ENCODE assay signal across 8 mouse cellular contexts in the genomic region with DNA sequence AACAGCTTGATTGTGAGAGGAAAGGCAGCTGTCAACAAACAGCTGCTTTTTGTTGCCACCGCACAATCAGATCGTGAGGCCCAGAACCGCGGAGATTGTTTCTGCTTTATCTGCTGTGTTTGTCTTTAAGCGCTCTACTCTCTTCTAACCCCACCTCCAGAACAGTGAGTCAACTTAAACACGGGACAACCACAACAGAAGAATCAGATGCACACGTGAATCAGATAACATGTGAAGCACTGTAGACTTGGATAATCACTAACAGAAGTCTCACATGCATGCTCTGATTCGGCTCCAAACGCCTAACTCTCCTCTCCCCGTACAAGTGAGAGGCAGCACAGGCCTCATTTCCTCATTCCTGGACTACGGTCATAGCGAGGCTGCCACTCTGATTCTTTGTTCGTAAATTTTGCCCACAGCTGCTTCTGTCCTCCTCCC.
A peak's percentile ranks its signal among the peaks of the same experiment; 100 is the strongest.
DNase-seq lines count a peak whose midpoint lies in the region; ATAC-seq and TF ChIP-seq lines count a peak whose summit lies in the region.

No protein-coding gene starts in this region.

- no peak overlapping the region for H3K9ac ChIP-seq in stomach, postnatal 0 days (ENCODE audit: low read length)

- WGBS in stomach, postnatal 0 days = 17% methylated on average over 13 of the region's 13 CpGs

- no peaks in the 10 kb centered on the region for H3K4me1 ChIP-seq in stomach, postnatal 0 days (replicated peaks; ENCODE audit: control insufficient read depth, insufficient read depth)

- no peaks in the 10 kb centered on the region for H3K27me3 ChIP-seq in stomach, postnatal 0 days (ENCODE audit: control insufficient read depth, insufficient read depth, low read length)

- no peak for TF ChIP-seq EP300 in stomach, postnatal 0 days (optimal IDR thresholded peaks at IDR 0.05)

- H3K4me3 ChIP-seq in stomach, postnatal 0 days (ENCODE audit: low read depth, low read length) = no peak overlapping the region

- DNase-seq in thymus, postnatal 14 days = peak; percentile 7
- DNase-seq in thymus, postnatal 4 days = no peak
- peak; percentile 59 for DNase-seq in forelimb bud, embryonic 11.5 days (ENCODE audit: low read depth, low spot score)
- DNase-seq in kidney, postnatal 10 days = peak; percentile 48
- peak; percentile 26 for DNase-seq in stomach, postnatal 0 days (ENCODE audit: low spot score)
- DNase-seq in layer of hippocampus, adult 18-20 months (ENCODE audit: low spot score in 2 of 2) = no peak
- DNase-seq in layer of hippocampus, adult 9-10 months (ENCODE audit: low spot score) = no peak
- no peak for DNase-seq in adipocyte (ENCODE audit: low spot score)

- peak; percentile 81 for ATAC-seq in stomach, postnatal 0 days (ENCODE audit: low FRiP score, low TSS enrichment)

- no peaks in the 10 kb centered on the region for H3K9me3 ChIP-seq in stomach, postnatal 0 days (ENCODE audit: control insufficient read depth, low read length)

- no peaks in the 10 kb centered on the region for H3K36me3 ChIP-seq in stomach, postnatal 0 days (ENCODE audit: control insufficient read depth, insufficient read depth, low read length)

- TF ChIP-seq CTCF in stomach, postnatal 0 days (IDR thresholded peaks at IDR 0.05; ENCODE audit: low read depth) = no peak

- H3K27ac ChIP-seq in stomach, postnatal 0 days (replicated peaks) = peak overlapping the region; percentile 45; the same call in 1 of the 2 replicates

- H3K4me2 ChIP-seq in stomach, postnatal 0 days (replicated peaks; ENCODE audit: low read depth) = peak overlapping the region; percentile 15; the same call in 1 of the 2 replicates

Comparison
In these comparisons a context has a peak if more than half of its experiments do, and no peak if none do; other contexts are left out.
1. DNase-seq: peak in thymus, postnatal 14 days (single experiment), forelimb bud, embryonic 11.5 days (single experiment), kidney, postnatal 10 days (single experiment) and stomach, postnatal 0 days (single experiment); none in thymus, postnatal 4 days (single experiment), layer of hippocampus, adult 18-20 months (0 of 2), layer of hippocampus, adult 9-10 months (single experiment) and adipocyte (single experiment).